Comparison of ENCODE assay signal across 8 mouse cellular contexts in the genomic region with DNA sequence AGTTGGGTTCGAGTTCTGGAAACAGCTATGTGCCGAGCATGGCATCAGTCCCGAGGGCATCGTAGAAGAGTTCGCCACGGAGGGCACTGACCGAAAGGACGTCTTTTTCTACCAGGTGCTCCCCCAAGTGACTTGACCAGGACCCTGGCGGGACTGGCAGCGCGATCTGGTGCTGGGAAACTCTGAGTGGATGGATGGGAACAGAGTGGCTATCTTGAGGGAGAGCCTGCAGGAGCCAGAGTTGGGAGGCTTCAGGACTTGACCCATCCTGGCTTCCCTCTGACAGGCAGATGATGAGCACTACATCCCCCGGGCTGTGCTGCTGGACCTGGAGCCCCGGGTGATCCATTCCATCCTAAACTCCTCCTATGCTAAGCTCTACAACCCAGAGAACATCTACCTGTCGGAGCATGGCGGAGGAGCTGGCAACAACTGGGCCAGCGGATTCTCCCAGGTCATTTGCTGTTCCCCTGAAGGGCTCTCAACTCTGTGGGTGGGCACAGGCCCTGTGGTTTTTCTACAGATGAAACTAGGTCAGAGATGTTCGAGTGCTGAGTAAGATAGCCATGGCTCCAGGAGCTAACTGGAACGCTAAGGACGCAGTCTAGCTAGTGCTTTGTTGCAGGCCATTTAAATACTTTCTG. TPM values are rescaled to one million over a fixed set of nuclear protein-coding genes. Genes with fewer than 3 reads are reported as not detected.
DNase-seq lines count a peak whose midpoint lies in the region; ATAC-seq lines count a peak whose summit lies in the region.

No protein-coding gene starts in this region.

- 22% methylated on average over 19 of the region's 19 CpGs for WGBS in limb, embryonic 13.5 days
- 21% methylated on average over 19 of the region's 19 CpGs for WGBS in stomach, embryonic 15.5 days

- DNase-seq in gastrocnemius, postnatal 25 days = peak; percentile 12
- no peak for DNase-seq in gastrocnemius, adult 18-20 months (ENCODE audit: low spot score)
- DNase-seq in thymus, postnatal 0 days (ENCODE audit: low spot score) = peak; percentile 9
- no peak for DNase-seq in thymus, adult 18-20 months
- no peak for DNase-seq in urinary bladder, adult 2 months (ENCODE audit: low spot score)

- H3K27ac ChIP-seq in limb, embryonic 13.5 days = peak overlapping the region; percentile 88
- peak overlapping the region; percentile 91 for H3K27ac ChIP-seq in stomach, embryonic 15.5 days

- H3K27me3 ChIP-seq in limb, embryonic 13.5 days = no peaks in the 10 kb centered on the region
- H3K27me3 ChIP-seq in stomach, embryonic 15.5 days (replicated peaks) = no peaks in the 10 kb centered on the region

- H3K4me2 ChIP-seq in limb, embryonic 13.5 days (replicated peaks) = peak overlapping the region; percentile 97
- H3K4me2 ChIP-seq in stomach, embryonic 15.5 days = peak overlapping the region; percentile 93

- ATAC-seq in limb, embryonic 13.5 days (ENCODE audit: low FRiP score, low read depth) = no peak
- no peak for ATAC-seq in stomach, embryonic 15.5 days (ENCODE audit: insufficient read depth, low FRiP score, low read depth)
- ATAC-seq in megakaryocyte progenitor cell, adult 5-6 weeks (replicated peaks; ENCODE audit: poor library complexity) = no peak

- H3K4me1 ChIP-seq in limb, embryonic 13.5 days = peaks cover 35% of the 10 kb centered on the region
- peaks cover 16% of the 10 kb centered on the region for H3K4me1 ChIP-seq in stomach, embryonic 15.5 days

- peak overlapping the region; percentile 89 for H3K9ac ChIP-seq in limb, embryonic 13.5 days
- H3K9ac ChIP-seq in stomach, embryonic 15.5 days = peak overlapping the region; percentile 66

- H3K36me3 ChIP-seq in limb, embryonic 13.5 days = peaks cover 41% of the 10 kb centered on the region
- peaks cover 12% of the 10 kb centered on the region for H3K36me3 ChIP-seq in stomach, embryonic 15.5 days

- H3K9me3 ChIP-seq in limb, embryonic 13.5 days = no peaks in the 10 kb centered on the region
- H3K9me3 ChIP-seq in stomach, embryonic 15.5 days = no peaks in the 10 kb centered on the region

- peak overlapping the region; percentile 63 for H3K4me3 ChIP-seq in limb, embryonic 13.5 days
- H3K4me3 ChIP-seq in stomach, embryonic 15.5 days (replicated peaks) = peak overlapping the region; percentile 99

RNA-seq across cellular contexts. Expression of gene Tubg1, which starts 0.9 kb away (rescaled TPM):
- 10 to 100 TPM; 22.8 to 23.4 TPM for total RNA-seq in gastrocnemius, postnatal 25 days (2021)
- 10 to 100 TPM; 24.7 to 26.2 TPM for total RNA-seq in gastrocnemius, adult 18-20 months (2021)
- polyA plus RNA-seq in thymus, postnatal 0 days (2015; fragmentation: Nextera tagmentation; extraction: Ambion mirVana) = 73.0 and 80.2 TPM in 2 replicates
- 70.5 and 71.1 TPM in 2 replicates for polyA plus RNA-seq in limb, embryonic 13.5 days (2015; fragmentation: Nextera tagmentation; extraction: Ambion mirVana)
- 58.5 and 64.0 TPM in 2 replicates for polyA plus RNA-seq in stomach, embryonic 15.5 days (2015; fragmentation: Nextera tagmentation; extraction: Ambion mirVana)
- 4.3 and 11.0 TPM in 2 replicates for polyA plus RNA-seq in urinary bladder, adult 2 months (2012; rRNA removed)
- 20.7 and 21.2 TPM in 2 replicates for total RNA-seq in megakaryocyte progenitor cell, adult 5-6 weeks (2015)
- 41.4 and 43.3 TPM in 2 replicates for total RNA-seq in megakaryocyte progenitor cell, adult 5-6 weeks (2017)

RNA-seq across cellular contexts. Expression of gene Retreg3, which starts 1.0 kb away (rescaled TPM):
- total RNA-seq in gastrocnemius, postnatal 25 days (2021) = 10 to 100 TPM; 28.4 to 29.9 TPM
- total RNA-seq in gastrocnemius, adult 18-20 months (2021) = 10 to 100 TPM; 27.1 to 30.4 TPM
- 20.9 and 22.2 TPM in 2 replicates for polyA plus RNA-seq in thymus, postnatal 0 days (2015; fragmentation: Nextera tagmentation; extraction: Ambion mirVana)
- polyA plus RNA-seq in limb, embryonic 13.5 days (2015; fragmentation: Nextera tagmentation; extraction: Ambion mirVana) = 18.7 and 20.3 TPM in 2 replicates
- polyA plus RNA-seq in stomach, embryonic 15.5 days (2015; fragmentation: Nextera tagmentation; extraction: Ambion mirVana) = 21.0 and 21.3 TPM in 2 replicates
- 66.2 and 67.3 TPM in 2 replicates for polyA plus RNA-seq in urinary bladder, adult 2 months (2012; rRNA removed)
- total RNA-seq in megakaryocyte progenitor cell, adult 5-6 weeks (2015) = 7.3 and 8.1 TPM in 2 replicates
- total RNA-seq in megakaryocyte progenitor cell, adult 5-6 weeks (2017) = 24.0 and 25.7 TPM in 2 replicates

RNA-seq across cellular contexts. Expression of gene Psmc3ip, which starts 25.4 kb away (rescaled TPM):
- 1 to 10 TPM; 1.5 to 1.7 TPM for total RNA-seq in gastrocnemius, postnatal 25 days (2021)
- total RNA-seq in gastrocnemius, adult 18-20 months (2021) = 1 to 10 TPM; 1.7 to 2.0 TPM
- 34.6 and 39.0 TPM in 2 replicates for polyA plus RNA-seq in thymus, postnatal 0 days (2015; fragmentation: Nextera tagmentation; extraction: Ambion mirVana)
- polyA plus RNA-seq in limb, embryonic 13.5 days (2015; fragmentation: Nextera tagmentation; extraction: Ambion mirVana) = 43.0 and 44.5 TPM in 2 replicates
- 26.9 and 27.6 TPM in 2 replicates for polyA plus RNA-seq in stomach, embryonic 15.5 days (2015; fragmentation: Nextera tagmentation; extraction: Ambion mirVana)
- 7.1 and 7.9 TPM in 2 replicates for polyA plus RNA-seq in urinary bladder, adult 2 months (2012; rRNA removed)
- 32.7 and 40.2 TPM in 2 replicates for total RNA-seq in megakaryocyte progenitor cell, adult 5-6 weeks (2015)
- total RNA-seq in megakaryocyte progenitor cell, adult 5-6 weeks (2017) = 58.6 and 67.8 TPM in 2 replicates

RNA-seq across cellular contexts. Expression of gene Mlx, which starts 33.6 kb away (rescaled TPM):
- 10 to 100 TPM in 1 of 2 experiments, 1 to 10 TPM in 1; 7.5 to 11.0 TPM for total RNA-seq in gastrocnemius, postnatal 25 days (2021)
- 10 to 100 TPM; 12.3 to 14.4 TPM for total RNA-seq in gastrocnemius, adult 18-20 months (2021)
- polyA plus RNA-seq in thymus, postnatal 0 days (2015; fragmentation: Nextera tagmentation; extraction: Ambion mirVana) = 79.8 and 80.8 TPM in 2 replicates
- polyA plus RNA-seq in limb, embryonic 13.5 days (2015; fragmentation: Nextera tagmentation; extraction: Ambion mirVana) = 44.1 and 50.5 TPM in 2 replicates
- polyA plus RNA-seq in stomach, embryonic 15.5 days (2015; fragmentation: Nextera tagmentation; extraction: Ambion mirVana) = 50.7 and 54.5 TPM in 2 replicates
- 34.1 and 38.0 TPM in 2 replicates for polyA plus RNA-seq in urinary bladder, adult 2 months (2012; rRNA removed)
- total RNA-seq in megakaryocyte progenitor cell, adult 5-6 weeks (2015) = 76.4 and 83.6 TPM in 2 replicates
- 84.7 and 90.0 TPM in 2 replicates for total RNA-seq in megakaryocyte progenitor cell, adult 5-6 weeks (2017)

RNA-seq across cellular contexts. Expression of gene Tubg2, which starts 35.0 kb away (rescaled TPM):
- total RNA-seq in gastrocnemius, postnatal 25 days (2021) = 1 to 10 TPM; 2.7 to 2.8 TPM
- 1 to 10 TPM; 2.7 to 3.3 TPM for total RNA-seq in gastrocnemius, adult 18-20 months (2021)
- polyA plus RNA-seq in thymus, postnatal 0 days (2015; fragmentation: Nextera tagmentation; extraction: Ambion mirVana) = 1.5 and 1.6 TPM in 2 replicates
- 7.3 and 7.4 TPM in 2 replicates for polyA plus RNA-seq in limb, embryonic 13.5 days (2015; fragmentation: Nextera tagmentation; extraction: Ambion mirVana)
- polyA plus RNA-seq in stomach, embryonic 15.5 days (2015; fragmentation: Nextera tagmentation; extraction: Ambion mirVana) = 3.4 and 3.8 TPM in 2 replicates
- polyA plus RNA-seq in urinary bladder, adult 2 months (2012; rRNA removed) = 3.3 and 5.0 TPM in 2 replicates
- total RNA-seq in megakaryocyte progenitor cell, adult 5-6 weeks (2015) = not detected in 2 replicates
- total RNA-seq in megakaryocyte progenitor cell, adult 5-6 weeks (2017) = not detected in 2 replicates

Comparison
In these comparisons a context has a peak if more than half of its experiments do, and no peak if none do; other contexts are left out.
1. DNase-seq: peak in gastrocnemius, postnatal 25 days (single experiment) and thymus, postnatal 0 days (single experiment); none in gastrocnemius, adult 18-20 months (single experiment), thymus, adult 18-20 months (0 of 2) and urinary bladder, adult 2 months (single experiment).